Mouse (Mus musculus): ENCODE results near the gene U2af2.

The U2af2 gene

DNA sequence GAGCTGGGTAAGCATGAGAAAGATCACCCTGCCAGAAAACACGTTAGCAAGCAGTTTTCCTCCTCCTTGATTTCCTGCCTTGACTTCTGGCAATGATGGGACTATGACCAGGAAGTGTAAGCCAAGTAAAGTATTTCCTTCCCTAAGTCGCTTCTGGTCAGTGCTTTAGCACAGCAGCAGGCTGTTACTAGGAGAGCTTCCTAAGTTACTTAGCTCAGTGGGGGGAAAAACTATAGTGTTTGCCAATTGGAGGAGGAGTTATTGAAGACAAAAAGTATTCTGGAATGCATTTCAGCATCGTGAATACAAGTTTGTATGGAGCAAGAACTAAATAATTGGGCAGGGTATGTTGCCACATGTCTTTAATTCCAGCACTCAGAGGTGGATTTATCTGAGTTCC, 50.8 kb downstream of the U2af2 start:
- DNase-seq (ENCODE audit: low spot score): no peak

DNA sequence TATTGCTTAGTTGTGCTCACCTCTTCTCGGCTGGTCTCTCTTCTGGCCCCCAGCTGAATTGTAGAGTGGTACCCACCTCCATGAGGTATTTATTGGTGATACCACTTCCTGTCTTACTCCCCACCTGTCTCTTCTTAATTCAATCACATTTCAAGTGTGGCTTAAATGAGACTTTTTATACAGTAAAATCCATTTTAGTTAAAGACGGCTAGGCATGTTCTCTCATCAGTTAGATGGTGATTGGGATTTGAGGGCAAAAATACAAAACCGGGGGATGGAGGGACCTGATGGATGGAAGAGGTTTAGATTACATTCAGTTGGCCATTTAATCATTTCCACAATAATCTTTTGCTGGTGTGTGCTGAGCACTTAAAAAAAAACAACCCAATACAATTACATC, 54.9 kb downstream of the U2af2 start, which contains the start of gene Rfpl4:
TSS of gene Rfpl4 (minus strand) at position 101 of the 400 bp plus-strand sequence.
- no peak for DNase-seq (ENCODE audit: low spot score)

DNA sequence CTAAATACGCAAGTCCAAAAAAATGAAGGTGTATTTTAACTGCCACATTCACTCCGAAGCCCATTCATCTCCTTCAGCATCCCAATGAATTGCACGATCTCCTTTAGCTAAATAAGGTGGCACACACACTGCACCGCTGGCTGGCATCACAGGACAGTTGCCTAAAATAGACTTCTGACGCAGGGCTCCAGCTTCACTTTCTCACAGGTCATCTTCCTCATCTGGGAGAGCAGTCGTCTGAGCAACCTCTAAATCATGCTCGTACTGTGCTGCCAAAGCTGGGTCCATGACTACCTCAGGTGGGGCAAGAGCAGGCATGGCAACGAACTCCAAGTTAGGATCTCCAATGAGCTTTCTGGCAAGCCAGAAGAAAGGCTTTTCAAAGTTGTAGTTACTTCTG, 63.1 kb downstream of the U2af2 start:
- no peak for DNase-seq (ENCODE audit: low spot score)

DNA sequence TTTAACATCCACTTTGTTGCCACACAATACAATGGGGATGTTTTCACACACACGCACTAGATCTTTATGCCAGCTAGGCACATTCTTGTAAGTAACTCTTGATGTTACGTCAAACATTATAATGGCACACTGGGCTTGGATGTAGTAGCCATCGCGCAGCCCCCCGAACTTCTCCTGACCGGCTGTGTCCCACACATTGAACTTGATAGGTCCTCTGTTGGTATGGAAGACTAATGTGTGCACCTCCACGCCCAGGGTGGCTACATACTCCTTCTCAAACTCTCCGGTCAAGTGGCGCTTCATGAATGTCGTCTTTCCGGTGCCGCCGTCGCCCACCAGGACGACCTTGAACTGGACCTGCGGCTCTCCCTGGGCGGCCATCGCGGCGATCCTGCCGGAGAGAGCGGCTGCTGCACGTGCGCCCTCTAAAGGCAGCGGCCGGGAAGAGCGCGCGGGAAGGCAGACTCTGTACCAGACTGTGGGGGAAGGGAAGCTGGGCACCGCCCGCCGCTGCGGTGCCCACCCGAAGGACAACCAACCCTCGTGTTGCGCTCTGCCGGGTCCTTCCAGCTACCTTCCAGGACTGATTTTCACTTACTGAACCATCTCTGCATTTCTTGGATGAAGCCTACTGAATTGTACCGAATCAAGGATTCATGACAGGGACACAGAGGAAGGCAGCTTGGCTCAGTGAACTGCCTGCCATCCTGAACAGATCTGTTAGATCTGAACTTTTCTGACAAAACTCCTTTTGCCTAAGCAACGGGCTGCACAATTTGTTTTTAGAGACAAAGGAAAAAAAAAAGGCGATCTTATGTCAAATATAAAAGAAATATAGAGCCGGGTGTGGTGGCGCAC, 63.8 kb downstream of the U2af2 start, which contains the start of gene Rasl2-9:
TSS of gene Rasl2-9 (minus strand) at position 402 of the 858 bp plus-strand sequence.
- DNase-seq (ENCODE audit: low spot score): peak; percentile 67
